Mouse (Mus musculus) lung, postnatal 10 days (tissue): ENCODE measurements around the gene Schip1.
A peak's percentile ranks its signal among the peaks of the same experiment; 100 is the strongest.

Experiments used
- DNase-seq: peaks from one replicate; pipeline ENCODE4 v3.0.0; 2021

The Schip1 gene

DNA sequence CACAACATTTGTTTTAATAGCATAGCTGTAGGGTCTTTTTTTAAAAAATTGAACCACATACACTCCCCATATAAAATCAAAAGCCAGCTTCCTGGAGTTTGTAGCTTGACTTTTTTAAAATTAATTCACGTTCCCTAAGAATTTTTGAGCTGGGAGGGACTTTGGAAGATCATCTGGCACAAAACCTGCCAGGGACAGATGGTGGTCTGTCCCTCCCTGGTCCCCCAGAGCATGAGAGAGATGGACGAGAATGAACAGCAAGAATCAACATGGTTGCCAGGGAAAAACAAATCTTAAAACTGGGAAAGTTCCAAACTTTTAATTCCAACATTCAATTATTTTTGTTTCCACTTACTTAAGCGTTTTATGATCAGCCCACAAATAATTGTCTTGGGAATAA, 334.1 kb downstream of the Schip1 start:
- DNase-seq = no peak

DNA sequence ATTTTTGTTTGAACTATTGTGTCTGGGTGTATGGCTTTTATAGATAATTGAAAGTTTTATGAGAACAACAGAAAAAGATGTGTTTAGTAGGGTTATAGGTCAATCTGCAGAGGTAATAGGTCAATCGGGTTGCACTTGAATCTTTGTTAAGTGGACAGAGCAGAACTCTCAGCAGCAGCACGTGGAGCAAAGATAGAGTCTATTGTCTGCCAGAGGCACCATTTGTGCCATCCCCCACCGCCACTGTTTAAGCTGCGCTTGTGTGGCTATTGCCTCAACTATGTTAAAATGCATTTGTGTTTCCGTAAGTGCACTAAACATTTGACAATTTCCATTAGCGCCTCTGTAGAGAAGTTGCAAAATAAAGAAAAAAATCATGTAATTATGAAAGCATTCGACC, 335.5 kb downstream of the Schip1 start:
- DNase-seq = no peak

DNA sequence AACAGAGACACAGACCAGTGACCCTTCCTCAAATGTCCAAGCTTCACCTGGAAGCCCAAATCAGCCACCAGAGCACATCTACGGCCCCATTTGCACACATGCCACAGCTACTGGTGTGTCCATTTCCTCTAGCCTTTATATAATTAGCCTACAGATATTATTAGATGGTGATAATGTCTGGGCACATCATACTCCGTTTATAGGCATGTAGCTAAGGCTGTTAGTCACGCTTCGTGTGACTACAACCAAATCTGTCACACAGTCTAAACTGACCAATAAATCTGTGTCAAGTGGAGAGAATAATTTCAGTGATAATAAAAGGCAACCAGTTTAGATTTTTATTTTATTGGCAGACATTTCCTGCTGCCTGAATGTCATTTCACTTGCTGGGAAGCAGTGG, 338.7 kb downstream of the Schip1 start:
- no peak for DNase-seq

GRCm38 (mm10) chr3:68403783-68404217, 339.2 kb downstream of the Schip1 start:
- no peak for DNase-seq

- DNase-seq = no peak
Observed at GRCm38 (mm10) chr3:68405724-68406123, 341.1 kb downstream of the Schip1 start.

DNA sequence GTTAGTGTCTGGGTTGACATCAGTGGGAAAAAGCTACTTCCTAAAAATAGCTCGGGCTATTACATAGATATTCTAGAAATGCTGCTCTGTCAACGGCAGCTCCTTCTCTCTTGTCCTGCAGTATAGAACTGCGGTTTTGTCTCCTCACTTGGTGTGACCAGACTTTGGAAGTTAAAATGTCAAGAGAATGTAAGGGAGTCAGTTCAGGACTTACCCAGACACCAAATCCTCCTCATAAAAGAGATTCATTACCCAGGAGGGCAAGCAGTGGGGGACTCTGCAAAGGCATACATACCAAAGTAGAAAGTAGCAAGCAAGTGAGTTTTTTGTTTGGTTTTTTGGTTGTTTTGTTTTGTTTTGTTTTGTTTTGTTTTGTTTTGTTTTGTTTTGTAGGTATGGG, 347.7 kb downstream of the Schip1 start:
- no peak for DNase-seq

DNA sequence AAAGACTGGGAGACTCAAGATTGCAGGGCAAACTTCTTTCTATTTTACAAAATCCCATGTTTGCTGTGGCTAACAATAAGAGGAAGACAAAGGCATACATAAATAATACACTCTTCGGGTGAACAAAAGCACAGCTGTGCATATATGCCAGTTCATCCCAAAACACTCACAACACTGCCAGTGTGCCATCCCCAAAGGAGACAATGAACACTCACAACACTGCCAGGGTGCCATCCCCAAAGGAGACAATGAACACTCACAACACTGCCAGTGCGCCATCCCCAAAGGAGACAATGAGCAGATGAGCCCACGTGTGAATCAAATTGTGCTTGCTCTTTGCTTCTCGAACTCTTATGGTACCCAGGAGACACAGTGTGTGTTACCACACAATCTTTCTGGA, 355.2 kb downstream of the Schip1 start:
- DNase-seq = no peak

DNA sequence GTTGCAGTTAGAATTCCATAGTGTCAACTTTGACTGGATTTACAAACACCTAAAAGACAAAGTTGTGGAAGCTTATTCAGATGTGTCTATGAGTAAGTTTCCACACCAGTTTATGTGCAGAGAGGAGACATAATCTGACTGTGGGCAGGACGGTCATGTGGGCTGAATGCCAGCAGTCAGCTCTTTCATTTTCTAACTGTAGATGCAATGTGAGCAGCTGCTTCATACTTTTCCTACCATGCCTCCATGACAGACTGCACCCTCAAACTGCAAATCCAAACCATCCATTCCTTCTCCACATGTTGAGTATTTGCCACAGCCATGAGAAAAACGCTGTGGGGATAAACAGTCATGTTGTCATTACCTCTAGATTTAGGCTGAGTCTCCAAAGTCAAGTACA, 356.3 kb downstream of the Schip1 start:
- DNase-seq = peak; percentile 21

DNA sequence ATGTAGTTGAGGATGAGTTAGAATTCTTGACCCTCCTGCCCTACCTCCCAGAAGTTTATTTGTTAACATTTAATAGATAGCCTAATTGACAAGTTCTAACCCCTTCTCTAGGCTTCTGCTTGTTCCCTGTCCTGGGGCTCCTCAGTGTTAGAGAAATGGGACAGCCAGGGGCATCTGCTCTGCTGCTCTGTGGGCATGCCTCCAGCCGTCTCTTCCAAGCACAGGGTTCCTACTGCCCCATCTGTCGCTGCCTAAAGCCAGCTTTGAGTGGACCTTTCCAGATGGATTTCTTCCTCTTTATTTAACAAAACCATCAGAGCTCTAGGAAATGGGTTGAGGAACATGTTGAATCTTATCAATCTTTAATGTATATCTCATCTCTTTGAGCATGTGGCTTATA, 357.2 kb downstream of the Schip1 start:
- no peak for DNase-seq

DNA sequence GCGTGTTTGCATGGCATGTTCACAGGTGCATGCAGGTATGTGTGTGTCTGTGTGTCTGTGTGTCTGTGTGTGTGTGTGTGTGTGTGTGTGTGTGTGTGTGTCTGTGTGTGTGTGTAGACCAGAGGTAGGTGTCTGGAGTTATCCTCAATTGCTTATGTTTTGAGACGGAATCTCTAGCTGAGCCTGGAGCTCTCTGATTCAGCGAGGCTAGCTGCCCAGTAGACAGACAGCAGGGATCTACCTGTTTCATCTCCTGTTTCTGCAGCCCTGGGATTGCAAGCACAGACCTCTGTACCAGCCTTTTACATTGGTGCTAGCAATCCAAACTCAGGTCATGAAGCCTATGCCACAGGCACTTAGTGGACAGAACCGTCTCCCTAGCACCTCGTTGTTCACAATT, 363.5 kb downstream of the Schip1 start:
- DNase-seq = no peak

DNA sequence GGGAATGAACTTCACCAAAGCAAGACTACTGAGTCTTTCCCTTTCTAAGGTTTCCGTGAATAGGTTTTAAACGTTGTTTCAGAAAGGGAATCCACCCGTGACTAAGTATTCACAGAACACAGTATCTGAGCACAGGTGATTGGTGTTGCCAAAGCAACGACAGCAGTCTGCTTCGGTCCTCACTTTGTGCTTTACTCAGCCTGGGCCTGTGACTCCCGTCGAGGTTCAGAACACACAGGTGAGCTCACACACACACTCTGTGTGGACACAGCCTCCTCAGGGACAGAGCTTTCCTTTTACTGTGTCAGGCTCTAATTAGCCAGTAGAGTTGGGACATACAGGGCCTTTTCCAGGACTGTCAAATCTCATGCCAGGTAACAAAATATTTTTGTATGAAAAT, 369.8 kb downstream of the Schip1 start:
- DNase-seq = no peak

DNA sequence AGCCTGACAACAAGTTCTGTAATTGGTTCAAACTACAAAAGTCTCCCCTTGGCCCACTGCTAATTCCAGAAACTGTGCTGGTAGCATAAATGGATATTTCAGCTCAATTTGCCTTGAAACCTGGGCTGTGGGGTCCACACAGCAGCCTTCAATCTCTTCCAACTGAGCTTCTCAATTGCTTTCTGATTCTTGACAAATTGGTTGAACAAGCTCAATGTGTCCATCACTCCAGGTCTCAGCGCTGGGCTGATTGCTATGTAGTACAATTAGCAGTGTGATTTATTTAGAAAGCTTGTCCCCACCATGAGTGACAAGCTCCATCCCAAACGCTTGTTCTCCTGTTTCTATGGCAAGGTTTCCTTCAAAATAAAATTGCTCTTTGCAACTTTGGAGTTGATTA, 370.3 kb downstream of the Schip1 start:
- DNase-seq = no peak

GRCm38 (mm10) chr3:68448480-68448879, 383.9 kb downstream of the Schip1 start:
- no peak for DNase-seq

- no peak for DNase-seq
Observed at GRCm38 (mm10) chr3:68451634-68452033, 387.0 kb downstream of the Schip1 start.

DNA sequence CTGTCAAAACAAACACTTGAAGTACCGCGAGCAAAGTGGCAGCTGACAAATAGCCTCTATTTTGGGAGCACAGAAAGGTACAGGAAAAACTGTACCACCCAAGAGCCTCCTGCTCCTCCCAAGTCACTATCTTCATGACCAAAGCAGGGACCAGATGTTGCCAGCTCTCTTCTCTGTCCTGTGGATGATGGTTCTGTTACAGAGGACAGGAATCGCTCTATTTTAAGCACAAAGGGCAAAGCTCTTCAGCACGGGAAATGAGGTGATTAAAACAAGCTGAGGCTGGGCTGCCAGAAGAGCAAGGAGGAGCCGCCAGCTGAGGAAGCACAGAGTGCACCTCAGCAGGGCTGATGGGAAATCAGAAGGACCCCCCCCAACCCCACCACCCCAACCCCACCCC, 388.7 kb downstream of the Schip1 start:
- peak; percentile 66 for DNase-seq

DNA sequence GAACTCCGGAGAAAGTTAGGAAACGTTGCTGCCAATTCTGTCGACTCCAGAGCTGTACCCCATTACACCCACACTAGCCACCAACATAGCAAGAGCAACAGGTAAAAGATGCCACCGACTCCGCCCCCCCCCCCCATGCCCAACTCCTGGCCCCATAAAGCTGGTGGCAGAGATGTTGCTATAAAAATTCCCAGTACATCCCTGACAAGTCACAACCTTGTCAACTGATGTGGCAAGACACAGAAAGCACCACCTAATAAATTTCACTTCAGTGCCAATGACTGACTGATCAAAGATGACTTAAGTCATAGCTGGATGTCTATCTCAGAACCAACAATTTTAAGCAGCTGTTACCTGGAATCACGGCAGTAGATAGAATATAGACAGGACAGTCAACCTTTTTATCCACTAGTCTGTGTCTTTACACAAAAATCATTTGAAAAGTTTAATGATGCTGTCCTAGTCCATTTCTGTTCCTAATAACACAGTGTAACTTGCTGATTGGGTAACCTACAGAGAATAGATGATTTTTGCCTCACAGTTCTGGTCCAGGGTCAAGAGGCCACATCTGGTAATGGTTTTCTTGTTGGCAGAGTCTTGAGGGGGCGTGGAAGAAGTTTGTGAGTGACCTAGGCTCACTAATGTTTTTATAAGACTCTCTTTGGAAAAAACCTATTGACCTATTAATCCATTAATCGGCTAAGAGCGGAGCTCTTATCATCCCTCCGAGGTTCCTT, 389.3 kb downstream of the Schip1 start:
- peak; percentile 62 for DNase-seq

- DNase-seq = no peak
Observed at GRCm38 (mm10) chr3:68466643-68467042, 402.0 kb downstream of the Schip1 start.

GRCm38 (mm10) chr3:68467941-68468687, 403.5 kb downstream of the Schip1 start:
- DNase-seq = peak; percentile 24

DNA sequence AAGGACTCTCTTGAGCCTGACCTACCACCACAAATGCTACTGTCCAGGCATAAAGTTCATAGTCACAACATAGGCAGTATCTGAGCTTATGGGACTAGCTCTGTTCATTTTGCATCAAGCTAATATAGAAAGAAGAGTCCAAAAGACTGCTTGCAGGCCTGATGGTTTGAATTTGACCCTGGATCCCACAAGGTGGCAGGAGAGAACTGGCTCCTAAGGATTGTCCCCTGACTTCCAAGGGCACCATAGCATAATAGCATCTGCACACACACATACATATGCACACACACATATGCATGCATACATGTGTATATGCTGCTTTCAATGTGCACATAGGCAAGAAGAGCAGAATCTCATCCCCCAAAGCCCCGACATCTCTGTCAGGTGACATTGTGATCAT, 405.0 kb downstream of the Schip1 start:
- no peak for DNase-seq

GRCm38 (mm10) chr3:68470061-68470460, 405.5 kb downstream of the Schip1 start:
- no peak for DNase-seq

DNA sequence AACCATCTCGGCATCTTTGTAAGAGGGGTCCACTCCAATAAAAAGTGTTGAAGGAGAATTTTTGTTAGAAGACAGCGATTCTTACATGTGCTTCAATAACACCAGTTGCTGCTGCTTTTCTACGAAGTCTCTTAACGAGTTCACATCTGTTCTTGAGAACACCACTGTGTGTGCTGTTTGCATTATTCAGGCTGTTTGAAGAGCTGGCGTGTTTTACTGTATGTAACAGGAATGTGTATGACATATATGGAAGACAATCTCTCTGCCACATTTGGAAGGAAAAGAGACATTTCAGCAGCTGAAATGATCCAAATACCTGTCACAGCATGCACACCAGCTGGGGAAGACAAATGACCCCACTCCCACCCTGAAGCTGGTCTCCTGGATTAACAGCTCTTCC, 406.0 kb downstream of the Schip1 start:
- DNase-seq = no peak

DNA sequence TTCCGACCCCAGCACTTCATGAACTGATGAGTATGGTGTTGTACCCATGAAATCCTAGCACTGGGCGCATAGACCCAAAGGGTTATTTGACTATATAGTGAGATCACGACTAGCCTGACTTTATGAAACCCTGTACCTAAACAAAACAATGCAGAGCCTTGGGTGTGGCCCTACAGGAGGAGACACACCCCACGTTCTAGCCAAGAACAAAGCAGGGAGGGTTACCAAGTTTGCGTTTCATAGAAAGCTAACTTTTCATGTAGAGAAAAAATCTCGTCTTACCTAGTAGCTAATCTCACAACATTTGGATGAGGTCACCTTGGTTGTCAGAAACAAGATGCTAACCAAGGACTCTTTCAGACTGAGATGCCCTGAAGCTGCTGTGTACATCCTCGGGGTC, 411.7 kb downstream of the Schip1 start:
- no peak for DNase-seq

DNA sequence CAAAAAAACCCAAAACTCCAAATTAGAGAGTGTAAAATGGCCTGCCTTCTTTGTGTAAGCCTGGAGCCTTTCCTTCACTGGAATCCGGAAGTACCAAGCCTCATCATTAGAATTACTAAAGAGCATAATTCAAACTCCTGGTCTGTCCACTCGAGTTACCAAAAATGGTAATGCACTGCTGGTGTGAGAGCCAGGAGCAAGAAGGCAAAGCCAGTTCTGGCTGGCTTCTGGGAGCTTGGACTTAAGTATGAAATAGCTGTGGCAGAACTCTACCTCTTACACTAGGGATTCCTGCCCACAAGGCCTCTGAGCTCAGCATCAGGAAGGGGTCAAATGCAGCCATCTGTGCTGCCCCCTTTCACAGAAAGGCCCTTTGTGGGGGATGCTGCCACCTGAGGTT, 412.9 kb downstream of the Schip1 start:
- DNase-seq = no peak

DNA sequence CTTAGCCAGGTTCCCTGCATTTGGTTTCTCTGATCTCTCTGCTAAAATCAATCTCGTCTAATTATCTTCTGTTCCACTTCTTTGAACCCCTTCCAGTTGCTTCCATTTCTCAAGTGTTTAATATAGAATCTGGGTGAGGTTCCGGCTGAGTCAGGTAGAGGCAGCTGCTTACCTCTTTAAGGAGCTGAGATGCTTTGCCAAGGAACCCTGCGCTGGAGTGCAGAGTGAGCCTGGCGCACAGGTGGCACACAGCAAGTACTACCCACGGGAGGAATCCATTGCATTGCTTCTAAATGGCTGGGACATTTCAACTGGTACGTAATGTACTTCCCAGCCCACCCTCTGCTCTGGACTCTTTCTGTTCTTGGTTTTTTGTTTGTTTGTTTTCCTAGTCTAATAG, 414.7 kb downstream of the Schip1 start:
- no peak for DNase-seq

- DNase-seq = no peak
Observed at GRCm38 (mm10) chr3:68483517-68483916, 418.9 kb downstream of the Schip1 start.
